Mouse (Mus musculus) hindbrain, embryonic 11.5 days (tissue): ENCODE results near the gene Rapgef6. TPM values are rescaled to one million over a fixed set of nuclear protein-coding genes. Genes with fewer than 3 reads are reported as not detected.

ENCODE experiments used
- ATAC-seq: fragments of 200-750 bp; cut with Nextera tagmentation; 2 replicates; pipeline ENCODE4 v1.8.0; 2017; ENCODE audit warnings: mild to moderate bottlenecking, moderate TSS enrichment, moderate library complexity; ENCODE audit not compliant: low FRiP score
- DNase-seq: peaks from one replicate; pipeline ENCODE4 v3.0.0-alpha.2; 2015; ENCODE audit warnings: low spot score
- H3K27ac ChIP-seq: fragments of 300-500 bp; sonication (generic); 2 replicates; pipeline ENCODE4 v1.5.1; 2014; ENCODE audit warnings: mild to moderate bottlenecking, low read depth, low read length
- H3K27me3 ChIP-seq: fragments of 300-500 bp; sonication (generic); 2 replicates; pipeline ENCODE4 v1.6.1; 2014; ENCODE audit warnings: mild to moderate bottlenecking, low read length, moderate library complexity, mixed read lengths; ENCODE audit not compliant: control insufficient read depth, insufficient read depth
- H3K36me3 ChIP-seq: fragments of 300-500 bp; sonication (generic); 2 replicates; pipeline ENCODE4 v1.6.1; 2014; ENCODE audit warnings: mild to moderate bottlenecking, low read length, moderate library complexity, mixed read lengths; ENCODE audit not compliant: control insufficient read depth, insufficient read depth
- H3K4me1 ChIP-seq: fragments of 300-500 bp; sonication (generic); replicated peaks from 2 replicates; pipeline ENCODE4 v1.6.1; 2014; ENCODE audit warnings: low read length, mixed read lengths; ENCODE audit not compliant: control insufficient read depth, insufficient read depth
- H3K4me2 ChIP-seq: fragments of 300-500 bp; sonication (generic); replicated peaks from 2 replicates; pipeline ENCODE4 v1.6.1; 2014; ENCODE audit warnings: mild to moderate bottlenecking, low read depth, low read length
- H3K4me3 ChIP-seq: fragments of 300-500 bp; sonication (generic); 2 replicates; pipeline ENCODE4 v1.5.1; 2014; ENCODE audit warnings: low read depth, low read length
- H3K9ac ChIP-seq: fragments of 300-500 bp; sonication (generic); 2 replicates; pipeline ENCODE4 v1.6.1; 2014; ENCODE audit warnings: low read depth, low read length
- H3K9me3 ChIP-seq: fragments of 300-500 bp; sonication (generic); 2 replicates; pipeline ENCODE4 v1.6.1; 2016; ENCODE audit warnings: low read length; ENCODE audit not compliant: control insufficient read depth
- WGBS: fragments of 180-500 bp; shearing (Covaris S2); extraction: QIAGEN DNeasy Blood & Tissue Kit; methylation state at CpG from one replicate; pipeline ENCODE4 v1.1.7; 2014; 5-methylcytosine and 5-hydroxymethylcytosine counted together
- polyA plus RNA-seq: library from polyadenylated mRNA; unstranded; fragments of >200 nt; fragmentation: Nextera tagmentation; extraction: Ambion mirVana; gene quantifications from 2 replicates; pipeline ENCODE4 v1.2.1, GENCODE M21; 2014

Rapgef6 gene
- 31.7 and 47.0 TPM in 2 replicates for polyA plus RNA-seq

DNA sequence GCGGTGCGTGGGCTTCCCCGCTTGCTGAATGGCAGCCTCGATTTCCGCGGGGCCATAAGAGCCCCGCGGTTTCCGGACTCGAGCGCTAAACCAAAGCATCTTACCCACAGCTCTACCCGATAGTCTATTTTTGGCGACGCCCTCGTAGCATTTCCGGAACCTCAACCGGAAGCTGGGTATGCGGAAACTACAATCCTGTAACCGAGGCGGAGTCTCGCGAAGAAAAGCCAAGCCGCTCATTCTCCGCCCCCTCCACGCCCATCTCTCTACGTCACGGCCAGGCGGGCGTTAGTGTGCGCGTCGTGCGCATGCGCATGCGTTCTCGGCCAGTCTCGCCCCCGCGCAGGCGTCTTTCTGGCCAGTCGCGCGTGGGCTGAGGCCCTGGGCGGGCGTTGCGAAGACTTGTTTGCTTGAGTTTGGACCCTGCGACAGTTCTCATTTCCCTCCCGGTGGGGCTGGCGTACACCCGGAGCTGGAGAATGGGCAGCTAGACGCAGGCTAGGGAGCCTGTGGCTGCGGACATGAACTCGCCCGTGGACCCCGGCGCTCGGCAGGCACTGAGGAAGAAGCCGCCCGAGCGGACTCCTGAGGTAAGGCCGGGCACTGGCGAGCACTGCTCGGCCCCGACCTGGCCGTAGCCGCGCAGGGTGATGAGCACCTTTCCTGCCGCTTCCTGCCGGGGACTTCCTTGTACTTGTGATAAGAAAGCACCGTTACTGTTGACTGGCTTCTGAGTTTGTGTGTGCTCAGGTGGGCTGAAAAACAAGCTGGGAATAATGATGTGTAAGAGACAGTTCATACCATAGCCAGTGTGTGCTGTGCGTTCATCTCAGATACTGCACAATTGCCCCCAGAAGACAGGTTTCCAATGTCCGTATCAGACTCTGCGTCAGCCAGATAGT is at the start of gene Rapgef6:
Rapgef6 (plus strand) TSS at position 319 of the 902 bp plus-strand sequence.
- H3K9me3 ChIP-seq = no peaks in the 10 kb centered on the region
- H3K4me2 ChIP-seq = peak within 1 kb of the TSS; percentile 73
- H3K9ac ChIP-seq = peak within 1 kb of the TSS; percentile 69
- peaks cover 4% of the 10 kb centered on the region; the same call in 1 of the 2 replicates for H3K4me1 ChIP-seq
- H3K36me3 ChIP-seq = no peaks in the 10 kb centered on the region
- peak within 1 kb of the TSS; percentile 75 for H3K4me3 ChIP-seq
- H3K27me3 ChIP-seq = no peaks in the 10 kb centered on the region
- DNase-seq = peak; percentile 100
- WGBS = under 1% methylated on average over 73 of the region's 73 CpGs
- H3K27ac ChIP-seq = peak within 1 kb of the TSS; percentile 52
- ATAC-seq = peak; percentile 96

DNA sequence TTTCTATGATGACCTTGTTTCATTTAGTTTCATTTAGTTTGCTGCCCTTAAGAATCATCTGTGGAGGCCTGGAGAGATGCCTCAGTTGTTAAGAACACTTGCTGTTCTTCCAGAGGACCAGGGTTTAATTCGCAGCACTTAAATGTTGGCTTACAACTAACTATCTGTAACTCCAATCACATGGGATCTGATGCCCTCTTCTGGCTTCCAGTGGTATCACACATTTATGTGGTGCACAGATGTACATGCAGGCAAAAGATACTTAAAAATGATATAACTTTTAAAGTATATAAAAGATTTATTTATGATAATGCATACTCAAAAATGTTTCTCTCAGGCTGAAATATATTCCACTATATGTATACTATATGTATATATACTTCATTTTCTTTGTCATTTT is 44.2 kb upstream of the Rapgef6 start:
- DNase-seq = peak; percentile 27
- ATAC-seq = no peak
- 83% methylated on average over 1 of the region's 1 CpGs for WGBS
- H3K36me3 ChIP-seq = no peaks in the 10 kb centered on the region
- no peaks in the 10 kb centered on the region for H3K27me3 ChIP-seq
- H3K4me3 ChIP-seq = no peak overlapping the region
- no peaks in the 10 kb centered on the region for H3K9me3 ChIP-seq
- H3K4me1 ChIP-seq = no peaks in the 10 kb centered on the region
- no peak overlapping the region for H3K27ac ChIP-seq
- no peak overlapping the region for H3K4me2 ChIP-seq
- H3K9ac ChIP-seq = no peak overlapping the region

DNA sequence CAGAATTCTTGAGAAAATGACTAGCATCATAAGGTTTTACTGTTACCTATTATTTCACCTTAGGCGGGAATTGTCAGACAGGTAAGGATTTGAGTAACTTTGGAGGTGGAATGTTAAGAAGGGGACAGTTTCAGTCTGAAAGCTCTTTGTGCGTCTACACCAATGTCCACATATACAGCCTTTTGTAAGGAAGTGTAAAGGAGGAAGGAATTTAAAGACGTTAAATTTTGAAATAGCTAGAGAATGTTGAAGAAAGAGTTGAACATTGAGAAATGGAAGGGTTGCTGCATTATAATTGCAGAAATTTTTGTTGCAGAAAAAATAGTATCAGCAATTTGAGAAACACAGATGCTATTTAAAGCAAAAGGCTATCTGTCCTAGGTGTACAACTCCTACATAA is 36.6 kb upstream of the Rapgef6 start:
- DNase-seq (no peak), ATAC-seq (no peak)
- Histone ChIP-seq H3K36me3 (no peaks in the 10 kb centered on the region), H3K9ac (no peak overlapping the region), H3K4me1 (no peaks in the 10 kb centered on the region), H3K27ac (no peak overlapping the region), H3K9me3 (no peaks in the 10 kb centered on the region), H3K4me2 (no peak overlapping the region), H3K4me3 (no peak overlapping the region), H3K27me3 (no peaks in the 10 kb centered on the region)
- 94% methylated on average over 3 of the region's 3 CpGs for WGBS

DNA sequence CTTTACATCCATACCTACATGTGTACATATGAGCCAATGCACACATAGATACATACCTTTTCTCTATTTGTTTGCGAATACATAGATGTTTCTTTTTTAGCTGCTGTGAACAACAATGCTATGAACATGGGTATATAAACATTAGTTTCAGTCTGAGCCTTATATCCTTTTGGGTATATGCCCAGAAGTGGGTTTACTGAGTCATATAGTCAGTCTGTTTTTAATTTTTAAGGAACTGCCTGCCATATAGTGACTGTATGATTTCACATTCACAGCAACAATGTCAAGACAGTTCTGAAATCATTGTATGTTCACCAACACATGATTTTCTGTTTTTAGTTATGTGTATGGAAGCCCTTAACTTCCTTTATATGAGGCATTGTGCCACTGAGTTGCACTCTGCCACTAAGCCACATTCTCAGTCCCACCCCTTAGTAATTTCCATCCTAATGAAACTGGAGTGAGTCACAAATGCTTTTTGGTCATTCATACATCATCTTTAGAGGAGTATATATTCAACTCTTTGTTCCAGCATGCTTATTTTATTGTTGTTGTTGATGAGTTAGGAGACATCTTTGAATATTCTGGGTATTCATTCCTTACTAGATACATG is 30.6 kb upstream of the Rapgef6 start:
- Histone ChIP-seq H3K27me3 (no peaks in the 10 kb centered on the region), H3K9ac (no peak overlapping the region), H3K4me1 (no peaks in the 10 kb centered on the region), H3K4me3 (no peak overlapping the region), H3K36me3 (0 out of 2 replicates have a peak, but pooled peaks cover 2% of the 10 kb centered on the region), H3K27ac (no peak overlapping the region), H3K9me3 (no peaks in the 10 kb centered on the region), H3K4me2 (no peak overlapping the region)
- no peak for DNase-seq
- no peak for ATAC-seq
- 95% methylated on average over 1 of the region's 1 CpGs for WGBS

DNA sequence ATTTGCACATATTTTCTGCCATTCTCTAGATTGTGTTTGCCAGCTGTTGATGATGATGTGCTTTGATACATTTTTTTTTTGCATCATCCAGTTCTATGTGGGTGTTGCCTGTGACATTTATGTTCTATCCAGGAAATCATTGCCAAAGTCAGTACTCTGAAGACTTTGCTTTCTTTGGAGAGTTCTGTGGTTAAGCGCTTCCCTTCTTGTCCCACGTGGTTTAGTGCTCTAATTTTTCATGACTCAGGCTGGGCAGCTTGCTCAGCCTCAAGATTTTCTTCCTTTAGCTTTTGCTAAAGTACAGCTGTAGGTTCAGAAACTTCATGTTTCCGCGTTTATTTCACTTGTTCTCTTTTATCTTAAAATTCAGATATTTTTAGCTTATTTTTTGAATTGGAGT is 30.1 kb upstream of the Rapgef6 start:
- 93% methylated on average over 4 of the region's 4 CpGs for WGBS
- no peak for DNase-seq
- Histone ChIP-seq H3K4me3 (no peak overlapping the region), H3K4me2 (no peak overlapping the region), H3K9me3 (no peaks in the 10 kb centered on the region), H3K9ac (no peak overlapping the region), H3K27me3 (no peaks in the 10 kb centered on the region), H3K36me3 (0 out of 2 replicates have a peak, but pooled peaks cover 2% of the 10 kb centered on the region), H3K27ac (no peak overlapping the region), H3K4me1 (no peaks in the 10 kb centered on the region)
- no peak for ATAC-seq

DNA sequence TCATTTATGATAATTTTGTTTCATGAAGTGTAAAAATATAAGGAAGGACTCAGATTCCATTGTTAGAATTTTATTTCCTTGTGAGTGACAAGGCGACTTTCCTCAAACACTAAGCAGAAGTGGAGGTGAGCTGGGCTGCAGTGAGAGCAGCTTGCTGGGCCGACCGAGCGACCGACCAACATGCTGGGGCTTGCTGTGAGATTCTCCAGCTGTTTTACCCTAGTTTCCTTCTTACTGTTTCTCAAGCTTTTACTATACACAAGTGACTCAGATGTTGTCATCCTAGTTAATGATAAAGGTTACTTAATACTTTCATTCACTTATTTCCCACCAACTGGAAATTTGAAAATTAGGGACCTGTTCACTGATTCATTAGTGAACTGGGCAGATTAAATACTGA is 22.8 kb upstream of the Rapgef6 start:
- H3K9me3 ChIP-seq = no peaks in the 10 kb centered on the region
- 80% methylated on average over 5 of the region's 5 CpGs for WGBS
- DNase-seq = no peak
- no peak overlapping the region for H3K4me2 ChIP-seq
- ATAC-seq = no peak
- H3K36me3 ChIP-seq = 0 out of 2 replicates have a peak, but pooled peaks cover 3% of the 10 kb centered on the region
- no peak overlapping the region for H3K9ac ChIP-seq
- H3K27me3 ChIP-seq = no peaks in the 10 kb centered on the region
- no peak overlapping the region for H3K27ac ChIP-seq
- H3K4me1 ChIP-seq = no peaks in the 10 kb centered on the region
- no peak overlapping the region for H3K4me3 ChIP-seq

DNA sequence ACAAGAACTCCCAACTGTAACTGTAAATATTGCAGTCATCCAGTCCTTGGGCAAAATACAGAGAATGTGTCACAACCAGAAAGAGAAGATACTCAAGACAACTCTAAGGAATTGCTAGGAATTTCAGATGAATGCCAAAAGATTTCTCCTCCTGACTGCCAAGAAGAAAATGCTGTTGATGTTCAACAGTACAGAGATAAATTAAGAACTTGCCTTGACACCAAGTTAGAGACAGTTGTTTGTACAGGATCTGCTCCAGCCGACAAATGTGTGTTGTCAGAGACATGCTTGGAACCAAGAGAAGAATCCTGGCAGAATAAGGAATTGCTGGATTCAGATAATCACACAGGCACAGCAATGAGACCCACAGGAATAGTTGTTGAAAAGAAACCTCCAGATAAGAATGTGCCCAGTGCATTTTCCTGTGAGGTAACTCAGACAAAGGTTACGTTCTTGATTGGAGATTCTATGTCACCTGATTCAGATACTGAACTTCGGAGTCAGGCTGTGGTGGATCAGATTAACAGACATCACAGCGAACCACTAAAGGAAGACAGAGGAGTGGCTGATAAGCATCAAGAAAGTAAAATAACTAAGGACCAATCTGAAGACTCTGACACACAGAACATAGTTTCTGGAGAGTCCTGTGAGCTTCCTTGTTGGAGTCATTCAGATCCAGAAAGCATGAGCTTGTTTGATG is 20.0 kb upstream of the Rapgef6 start:
- Histone ChIP-seq H3K4me2 (no peak overlapping the region), H3K9ac (no peak overlapping the region), H3K4me3 (no peak overlapping the region), H3K9me3 (no peaks in the 10 kb centered on the region), H3K27me3 (no peaks in the 10 kb centered on the region), H3K4me1 (no peaks in the 10 kb centered on the region), H3K36me3 (0 out of 2 replicates have a peak, but pooled peaks cover 3% of the 10 kb centered on the region), H3K27ac (no peak overlapping the region)
- WGBS = 92% methylated on average over 4 of the region's 4 CpGs
- ATAC-seq (no peak), DNase-seq (no peak)

DNA sequence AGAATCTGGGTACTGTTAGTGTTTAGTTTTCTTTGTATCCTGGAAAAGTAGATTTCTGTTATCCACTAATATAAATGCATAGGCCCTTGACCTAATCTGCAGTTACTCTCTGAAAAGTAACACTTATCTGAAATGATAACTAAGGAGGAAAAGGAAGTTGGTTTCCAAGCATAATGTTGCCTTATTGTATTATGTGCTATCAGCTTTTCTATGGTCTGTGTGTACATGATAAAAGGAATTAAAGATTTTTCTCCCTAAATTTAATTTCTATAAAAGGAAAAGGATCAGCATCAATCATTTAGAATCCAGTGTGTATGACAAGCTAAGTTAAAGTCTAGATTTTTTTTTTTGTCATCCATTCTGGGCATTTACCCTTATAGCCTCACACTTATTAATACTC is 9.1 kb upstream of the Rapgef6 start:
- Histone ChIP-seq H3K36me3 (no peaks in the 10 kb centered on the region), H3K27ac (no peak overlapping the region), H3K9me3 (no peaks in the 10 kb centered on the region), H3K4me1 (no peaks in the 10 kb centered on the region), H3K4me2 (no peak overlapping the region), H3K4me3 (no peak overlapping the region), H3K9ac (no peak overlapping the region), H3K27me3 (no peaks in the 10 kb centered on the region)
- DNase-seq (no peak), ATAC-seq (no peak)
